In the genomic region with DNA sequence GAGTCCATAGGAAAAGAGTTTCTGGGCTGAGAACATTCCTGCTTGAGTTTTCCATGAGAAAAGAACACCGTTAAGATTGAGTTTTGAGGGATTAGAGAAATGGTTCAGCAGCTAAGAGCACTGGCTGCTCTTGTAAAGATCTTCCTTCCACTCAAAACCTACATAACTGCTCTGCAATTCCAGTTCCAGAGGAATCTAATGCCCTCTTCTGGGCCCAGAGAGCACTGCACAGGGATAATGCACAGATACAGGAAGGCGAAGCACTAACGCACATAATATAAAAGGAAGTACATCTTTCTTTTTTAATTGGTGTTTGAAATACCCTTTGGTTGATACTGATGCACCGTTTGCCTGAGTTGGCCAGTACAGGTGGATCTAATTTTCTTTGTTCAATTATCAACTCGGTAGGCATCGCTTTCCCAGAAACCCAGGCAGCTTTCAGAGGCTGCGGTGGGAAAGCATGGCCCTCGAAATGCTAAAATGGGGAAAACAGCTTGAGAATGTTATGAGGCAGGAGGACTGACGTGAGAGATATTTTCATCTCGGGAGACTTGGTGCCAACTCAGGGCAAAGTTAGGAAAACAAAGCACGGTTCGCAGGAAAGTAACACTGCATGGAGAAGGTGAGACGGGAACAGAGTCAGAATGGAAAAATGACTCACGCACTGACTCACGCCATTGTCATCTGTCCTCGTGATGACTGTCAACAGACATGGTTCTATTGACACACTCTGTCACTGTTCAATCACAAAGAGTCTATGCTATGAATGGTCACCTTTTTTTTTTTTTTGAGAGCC, we compare ENCODE assay signal across 10 mouse cellular contexts. TPM values are rescaled to one million over a fixed set of nuclear protein-coding genes. Genes with fewer than 3 reads are reported as not detected.
A peak's percentile ranks its signal among the peaks of the same experiment; 100 is the strongest.
DNase-seq lines count a peak whose midpoint lies in the region; ATAC-seq and TF ChIP-seq lines count a peak whose summit lies in the region.
"Had no signal": no experiment of that assay in that cellular context is flagged by ENCODE, and none has a peak within 500 bp of the region (broad histone marks: within the 10 kb centered on the region; RNA-seq: fewer than 3 reads in every experiment).

No protein-coding gene starts in this region.

- H3K27me3 ChIP-seq in intestine, postnatal 0 days (replicated peaks; ENCODE audit: control insufficient read depth, insufficient read depth, low read length): no peaks in the 10 kb centered on the region
- no peaks in the 10 kb centered on the region for H3K27me3 ChIP-seq in intestine, embryonic 16.5 days (replicated peaks; ENCODE audit: control insufficient read depth, insufficient read depth, low read length)
- 0 out of 4 replicates have a peak, but pooled peaks cover 0 to 2% of the 10 kb centered on the region in 2 experiments for H3K27me3 ChIP-seq in MEL (ENCODE audit: control insufficient read depth in 1 of 2, insufficient read depth in 2 of 2, low read length in 2 of 2)
- H3K27me3 ChIP-seq in liver, postnatal 0 days (ENCODE audit: insufficient read depth, low read length): no peaks in the 10 kb centered on the region
- H3K27me3 ChIP-seq in stomach, postnatal 0 days (ENCODE audit: control insufficient read depth, insufficient read depth, low read length): no peaks in the 10 kb centered on the region
- H3K27me3 ChIP-seq: embryonic facial prominence, embryonic 12.5 days; lung, embryonic 15.5 days had no signal

- no peak for TF ChIP-seq EP300 in MEL (IDR thresholded peaks at IDR 0.05; ENCODE audit: low read depth in 1 of 2, low read length in 2 of 2)
- no peak for TF ChIP-seq EP300 in liver, postnatal 0 days (IDR thresholded peaks at IDR 0.05; ENCODE audit: low read depth)
- TF ChIP-seq EP300 in stomach, postnatal 0 days (optimal IDR thresholded peaks at IDR 0.05): no peak

- intact Hi-C loops in heart, postnatal 14 days (cut with DNase I): no loop called here

- no peak overlapping the region for H3K27ac ChIP-seq in intestine, postnatal 0 days (ENCODE audit: low read depth, low read length)
- H3K27ac ChIP-seq in intestine, embryonic 16.5 days (ENCODE audit: low read length): no peak overlapping the region
- no peak overlapping the region for H3K27ac ChIP-seq in MEL (ENCODE audit: control insufficient read depth, low read depth, low read length)
- H3K27ac ChIP-seq in bone marrow macrophage, adult 2 months (ENCODE audit: insufficient read depth, low read depth, low read length): peak overlapping the region; percentile 67
- H3K27ac ChIP-seq in liver, postnatal 0 days (ENCODE audit: low read depth): no peak overlapping the region
- H3K27ac ChIP-seq in stomach, postnatal 0 days (replicated peaks): no peak overlapping the region
- H3K27ac ChIP-seq: embryonic facial prominence, embryonic 12.5 days; lung, embryonic 15.5 days had no signal

- no peak overlapping the region for H3K9ac ChIP-seq in intestine, postnatal 0 days (ENCODE audit: low read depth, low read length)
- H3K9ac ChIP-seq in intestine, embryonic 16.5 days (ENCODE audit: low read depth, low read length): no peak overlapping the region
- no peak overlapping the region for H3K9ac ChIP-seq in MEL (ENCODE audit: control insufficient read depth, low read depth, low read length, poor library complexity, severe bottlenecking)
- no peak overlapping the region for H3K9ac ChIP-seq in liver, postnatal 0 days (replicated peaks)
- no peak overlapping the region for H3K9ac ChIP-seq in stomach, postnatal 0 days (ENCODE audit: low read length)
- H3K9ac ChIP-seq: embryonic facial prominence, embryonic 12.5 days; lung, embryonic 15.5 days had no signal

- H3K4me3 ChIP-seq in intestine, postnatal 0 days (ENCODE audit: low read depth, low read length): no peak overlapping the region
- H3K4me3 ChIP-seq in intestine, embryonic 16.5 days (ENCODE audit: low read length): no peak overlapping the region
- no peak overlapping the region for H3K4me3 ChIP-seq in MEL (ENCODE audit: control insufficient read depth in 1 of 2, insufficient read depth in 1 of 2, low read depth in 2 of 2, low read length in 2 of 2)
- H3K4me3 ChIP-seq in bone marrow macrophage, adult 2 months (ENCODE audit: insufficient read depth, low read length): peak overlapping the region; percentile 43
- no peak overlapping the region for H3K4me3 ChIP-seq in liver, postnatal 0 days (ENCODE audit: low read depth, low read length)
- no peak overlapping the region for H3K4me3 ChIP-seq in stomach, postnatal 0 days (ENCODE audit: low read depth, low read length)
- H3K4me3 ChIP-seq: embryonic facial prominence, embryonic 12.5 days; lung, embryonic 15.5 days had no signal

- peak; percentile 77 for TF ChIP-seq CTCF in intestine, postnatal 0 days (IDR thresholded peaks at IDR 0.05; ENCODE audit: low read depth)
- peak; percentile 44 to 65 (median 53); a peak in 5 of 6 replicates for TF ChIP-seq CTCF in MEL (IDR thresholded peaks at IDR 0.05 in 2 of 3, conservative IDR thresholded peaks at IDR 0.05 in 1 of 3; ENCODE audit: control insufficient read depth in 1 of 3, insufficient read depth in 1 of 3, low read depth in 2 of 3, low read length in 3 of 3, poor library complexity in 1 of 3, severe bottlenecking in 1 of 3)
- no peak for TF ChIP-seq CTCF in bone marrow macrophage, adult 2 months (IDR thresholded peaks at IDR 0.05; ENCODE audit: low read depth, low read length)
- peak; percentile 67 for TF ChIP-seq CTCF in liver, postnatal 0 days (IDR thresholded peaks at IDR 0.05; ENCODE audit: low read depth)
- peak; percentile 81 for TF ChIP-seq CTCF in stomach, postnatal 0 days (IDR thresholded peaks at IDR 0.05; ENCODE audit: low read depth)

- WGBS in intestine, postnatal 0 days: 67% methylated on average over 16 of the region's 16 CpGs
- WGBS in intestine, embryonic 16.5 days: 73% methylated on average over 16 of the region's 16 CpGs
- WGBS in liver, postnatal 0 days (ENCODE audit: insufficient replicate concordance): 54% methylated on average over 16 of the region's 16 CpGs
- 59% methylated on average over 16 of the region's 16 CpGs for WGBS in stomach, postnatal 0 days

- H3K79me2 ChIP-seq in MEL (ENCODE audit: control insufficient read depth, insufficient read depth, low read length, poor library complexity): no peaks in the 10 kb centered on the region

- ATAC-seq in intestine, postnatal 0 days: no peak
- ATAC-seq in intestine, embryonic 16.5 days: no peak
- peak; percentile 65 for ATAC-seq in liver, postnatal 0 days
- peak; percentile 83 for ATAC-seq in stomach, postnatal 0 days (ENCODE audit: low FRiP score, low TSS enrichment)

- DNase-seq in MEL (ENCODE audit: low read depth, low spot score): peak; percentile 69
- peak; percentile 28 to 39 for DNase-seq in heart, postnatal 14 days
- DNase-seq in liver, postnatal 0 days: peak; percentile 29
- DNase-seq in stomach, postnatal 0 days (ENCODE audit: low spot score): peak; percentile 55
- no peak for DNase-seq in natural killer cell, adult 2 months (ENCODE audit: low spot score in 2 of 2)

- peak; percentile 59 for TF ChIP-seq RAD21 in MEL (IDR thresholded peaks at IDR 0.05; ENCODE audit: low read depth, low read length)

- H3K9me3 ChIP-seq in intestine, postnatal 0 days (ENCODE audit: control insufficient read depth): no peaks in the 10 kb centered on the region
- no peaks in the 10 kb centered on the region for H3K9me3 ChIP-seq in intestine, embryonic 16.5 days (ENCODE audit: control insufficient read depth, low read length)
- no peaks in the 10 kb centered on the region for H3K9me3 ChIP-seq in MEL (replicated peaks; ENCODE audit: insufficient read depth, low read length)
- no peaks in the 10 kb centered on the region for H3K9me3 ChIP-seq in liver, postnatal 0 days (ENCODE audit: low read length)
- no peaks in the 10 kb centered on the region for H3K9me3 ChIP-seq in stomach, postnatal 0 days (ENCODE audit: control insufficient read depth, low read length)
- H3K9me3 ChIP-seq: embryonic facial prominence, embryonic 12.5 days; lung, embryonic 15.5 days had no signal

- H3K36me3 ChIP-seq in intestine, postnatal 0 days (ENCODE audit: control insufficient read depth, insufficient read depth): no peaks in the 10 kb centered on the region
- H3K36me3 ChIP-seq in intestine, embryonic 16.5 days (ENCODE audit: control insufficient read depth, insufficient read depth, low read length): no peaks in the 10 kb centered on the region
- H3K36me3 ChIP-seq in MEL (ENCODE audit: control insufficient read depth in 1 of 2, insufficient read depth in 2 of 2, low read length in 2 of 2): no peaks in the 10 kb centered on the region
- no peaks in the 10 kb centered on the region for H3K36me3 ChIP-seq in liver, postnatal 0 days (replicated peaks; ENCODE audit: insufficient read depth, low read length)
- no peaks in the 10 kb centered on the region for H3K36me3 ChIP-seq in stomach, postnatal 0 days (ENCODE audit: control insufficient read depth, insufficient read depth, low read length)
- H3K36me3 ChIP-seq: embryonic facial prominence, embryonic 12.5 days; lung, embryonic 15.5 days had no signal

- no peaks in the 10 kb centered on the region for H3K4me1 ChIP-seq in intestine, postnatal 0 days (replicated peaks; ENCODE audit: control insufficient read depth, insufficient read depth, low read length)
- no peaks in the 10 kb centered on the region for H3K4me1 ChIP-seq in intestine, embryonic 16.5 days (ENCODE audit: control insufficient read depth, insufficient read depth, low read length)
- H3K4me1 ChIP-seq in MEL (ENCODE audit: control insufficient read depth in 1 of 2, insufficient read depth in 2 of 2, low read length in 2 of 2): no peaks in the 10 kb centered on the region
- peaks cover 7% of the 10 kb centered on the region for H3K4me1 ChIP-seq in bone marrow macrophage, adult 2 months (ENCODE audit: control insufficient read depth, insufficient read depth, low read length)
- H3K4me1 ChIP-seq in liver, postnatal 0 days (ENCODE audit: insufficient read depth): no peaks in the 10 kb centered on the region
- no peaks in the 10 kb centered on the region for H3K4me1 ChIP-seq in stomach, postnatal 0 days (replicated peaks; ENCODE audit: control insufficient read depth, insufficient read depth)
- H3K4me1 ChIP-seq: embryonic facial prominence, embryonic 12.5 days; lung, embryonic 15.5 days had no signal

- no peak overlapping the region for H3K4me2 ChIP-seq in intestine, postnatal 0 days (replicated peaks; ENCODE audit: low read depth)
- no peak overlapping the region for H3K4me2 ChIP-seq in intestine, embryonic 16.5 days (ENCODE audit: low read depth, low read length)
- H3K4me2 ChIP-seq in liver, postnatal 0 days (ENCODE audit: low read depth, low read length): no peak overlapping the region
- no peak overlapping the region for H3K4me2 ChIP-seq in stomach, postnatal 0 days (replicated peaks; ENCODE audit: low read depth)
- H3K4me2 ChIP-seq: embryonic facial prominence, embryonic 12.5 days; lung, embryonic 15.5 days had no signal

- no peak for TF ChIP-seq POLR2A in MEL (IDR thresholded peaks at IDR 0.05; ENCODE audit: control insufficient read depth in 1 of 2, insufficient read depth in 1 of 2, low read depth in 1 of 2, low read length in 2 of 2, poor library complexity in 1 of 2)
- no peak for TF ChIP-seq POLR2A in bone marrow macrophage, adult 2 months (IDR thresholded peaks at IDR 0.05; ENCODE audit: borderline replicate concordance, low read depth, low read length)

RNA-seq across cellular contexts. Expression of gene Abca5, which starts 20.4 kb away (rescaled TPM):
- 1.5 and 2.4 TPM in 2 replicates for polyA plus RNA-seq in intestine, postnatal 0 days (2015; fragmentation: Nextera tagmentation; extraction: Ambion mirVana)
- polyA plus RNA-seq in intestine, embryonic 16.5 days (2015; fragmentation: Nextera tagmentation; extraction: Ambion mirVana): 1.9 and 2.7 TPM in 2 replicates
- total RNA-seq in MEL (2012; rRNA removed): 0.33 and 0.35 TPM in 2 replicates
- under 1 TPM in 1 of 2 experiments, not detected in 1; 0.78 TPM for polyA plus RNA-seq in MEL (2012; ENCODE audit: insufficient read depth in 1 of 2, insufficient read length in 2 of 2, low read depth in 1 of 2, low replicate concordance in 2 of 2, missing spikeins in 1 of 2)
- 1.5 and 1.7 TPM in 2 replicates for polyA plus RNA-seq in bone marrow macrophage, adult 2 months (2012; ENCODE audit: insufficient read depth, insufficient read length, missing spikeins)
- total RNA-seq in heart, postnatal 14 days (2021): 1 to 10 TPM; 7.3 to 7.9 TPM
- polyA plus RNA-seq in liver, postnatal 0 days (2015; fragmentation: Nextera tagmentation; extraction: Ambion mirVana): 1.0 and 2.3 TPM in 2 replicates
- 4.0 and 5.4 TPM in 2 replicates for polyA plus RNA-seq in stomach, postnatal 0 days (2015; fragmentation: Nextera tagmentation; extraction: Ambion mirVana)

RNA-seq across cellular contexts. Expression of gene Map2k6, which starts 41.0 kb away (rescaled TPM):
- polyA plus RNA-seq in intestine, postnatal 0 days (2015; fragmentation: Nextera tagmentation; extraction: Ambion mirVana): 3.4 and 3.8 TPM in 2 replicates
- polyA plus RNA-seq in intestine, embryonic 16.5 days (2015; fragmentation: Nextera tagmentation; extraction: Ambion mirVana): 15.4 and 17.4 TPM in 2 replicates
- 1.9 and 2.1 TPM in 2 replicates for total RNA-seq in MEL (2012; rRNA removed)
- polyA plus RNA-seq in MEL (2012; ENCODE audit: insufficient read depth in 1 of 2, insufficient read length in 2 of 2, low read depth in 1 of 2, low replicate concordance in 2 of 2, missing spikeins in 1 of 2): 1 to 10 TPM in 1 of 2 experiments, not detected in 1; 3.2 TPM
- polyA plus RNA-seq in bone marrow macrophage, adult 2 months (2012; ENCODE audit: insufficient read depth, insufficient read length, missing spikeins): 1.6 and 3.6 TPM in 2 replicates
- total RNA-seq in heart, postnatal 14 days (2021): 1 to 10 TPM; 6.4 to 7.0 TPM
- polyA plus RNA-seq in liver, postnatal 0 days (2015; fragmentation: Nextera tagmentation; extraction: Ambion mirVana): 3.7 and 4.2 TPM in 2 replicates
- 6.0 and 7.8 TPM in 2 replicates for polyA plus RNA-seq in stomach, postnatal 0 days (2015; fragmentation: Nextera tagmentation; extraction: Ambion mirVana)

Comparison
In these comparisons a context has a peak if more than half of its experiments do, and no peak if none do; other contexts are left out.
1. ATAC-seq: peak in liver, postnatal 0 days (single experiment) and stomach, postnatal 0 days (single experiment); none in intestine, postnatal 0 days (single experiment) and intestine, embryonic 16.5 days (single experiment).
2. DNase-seq: peak in MEL (single experiment), heart, postnatal 14 days (2 of 2), liver, postnatal 0 days (single experiment) and stomach, postnatal 0 days (single experiment); none in natural killer cell, adult 2 months (0 of 2).